Mouse (Mus musculus): ENCODE measurements around the gene Rdx. TPM values are rescaled to one million over a fixed set of nuclear protein-coding genes. Genes with fewer than 3 reads are reported as not detected.
A peak's percentile ranks its signal among the peaks of the same experiment; 100 is the strongest.

The Rdx gene
- polyA plus RNA-seq, 1 experiment from 2014 or later = 107 TPM

GRCm38 (mm10) chr9:52018505-52018904, 28.5 kb upstream of the Rdx start:
- Histone ChIP-seq H3K4me3 (ENCODE audit: low read depth, low read length) (no peak overlapping the region), H3K36me3 (ENCODE audit: control insufficient read depth, insufficient read depth, low read length) (no peaks in the 10 kb centered on the region), H3K4me2 (ENCODE audit: low read length) (no peak overlapping the region), H3K4me1 (ENCODE audit: control insufficient read depth, insufficient read depth, low read length) (no peaks in the 10 kb centered on the region), H3K9ac (ENCODE audit: low read length) (no peak overlapping the region), H3K9me3 (replicated peaks; ENCODE audit: control insufficient read depth, low read length) (no peaks in the 10 kb centered on the region), H3K27me3 (replicated peaks; ENCODE audit: control insufficient read depth, insufficient read depth, low read length) (no peaks in the 10 kb centered on the region), H3K27ac (ENCODE audit: low read depth, low read length) (no peak overlapping the region)
- ATAC-seq (no peak), DNase-seq (ENCODE audit: low spot score) (no peak)
- 91% methylated on average over 1 of the region's 1 CpGs for WGBS

GRCm38 (mm10) chr9:52027257-52028020, 19.5 kb upstream of the Rdx start:
- H3K27me3 ChIP-seq (replicated peaks; ENCODE audit: control insufficient read depth, insufficient read depth, low read length) = no peaks in the 10 kb centered on the region
- H3K36me3 ChIP-seq (ENCODE audit: control insufficient read depth, insufficient read depth, low read length) = no peaks in the 10 kb centered on the region
- WGBS = 53% methylated on average over 5 of the region's 5 CpGs
- no peak overlapping the region for H3K4me3 ChIP-seq (ENCODE audit: low read depth, low read length)
- H3K4me1 ChIP-seq (ENCODE audit: control insufficient read depth, insufficient read depth, low read length) = no peaks in the 10 kb centered on the region
- ATAC-seq (no peak), DNase-seq (ENCODE audit: low spot score) (no peak)
- H3K27ac ChIP-seq (ENCODE audit: low read depth, low read length) = no peak overlapping the region
- H3K4me2 ChIP-seq (ENCODE audit: low read length) = no peak overlapping the region
- H3K9ac ChIP-seq (ENCODE audit: low read length) = no peak overlapping the region
- H3K9me3 ChIP-seq (replicated peaks; ENCODE audit: control insufficient read depth, low read length) = no peaks in the 10 kb centered on the region

- no peak overlapping the region for H3K4me2 ChIP-seq (ENCODE audit: low read length)
- 39% methylated on average over 9 of the region's 9 CpGs for WGBS
- no peaks in the 10 kb centered on the region for H3K27me3 ChIP-seq (replicated peaks; ENCODE audit: control insufficient read depth, insufficient read depth, low read length)
Observed at GRCm38 (mm10) chr9:52028521-52029405, 18.2 kb upstream of the Rdx start.

GRCm38 (mm10) chr9:52031501-52031900, 15.5 kb upstream of the Rdx start:
- 91% methylated on average over 2 of the region's 2 CpGs for WGBS
- Histone ChIP-seq H3K27ac (ENCODE audit: low read depth, low read length) (no peak overlapping the region), H3K9me3 (replicated peaks; ENCODE audit: control insufficient read depth, low read length) (no peaks in the 10 kb centered on the region), H3K4me1 (ENCODE audit: control insufficient read depth, insufficient read depth, low read length) (no peaks in the 10 kb centered on the region), H3K27me3 (replicated peaks; ENCODE audit: control insufficient read depth, insufficient read depth, low read length) (no peaks in the 10 kb centered on the region), H3K9ac (ENCODE audit: low read length) (no peak overlapping the region), H3K4me3 (ENCODE audit: low read depth, low read length) (no peak overlapping the region), H3K36me3 (ENCODE audit: control insufficient read depth, insufficient read depth, low read length) (no peaks in the 10 kb centered on the region), H3K4me2 (ENCODE audit: low read length) (no peak overlapping the region)
- ATAC-seq (no peak), DNase-seq (ENCODE audit: low spot score) (no peak)

More at GRCm38 (mm10) chr9:52028521-52029405, 18.2 kb upstream of the Rdx start:
- H3K4me3 ChIP-seq (ENCODE audit: low read depth, low read length) = no peak overlapping the region
- ATAC-seq (peak; percentile 54; the same call in 1 of the 2 replicates), DNase-seq (ENCODE audit: low spot score) (peak; percentile 76)
- H3K4me1 ChIP-seq (ENCODE audit: control insufficient read depth, insufficient read depth, low read length) = no peaks in the 10 kb centered on the region
- no peak overlapping the region for H3K27ac ChIP-seq (ENCODE audit: low read depth, low read length)
- no peaks in the 10 kb centered on the region for H3K9me3 ChIP-seq (replicated peaks; ENCODE audit: control insufficient read depth, low read length)
- no peaks in the 10 kb centered on the region for H3K36me3 ChIP-seq (ENCODE audit: control insufficient read depth, insufficient read depth, low read length)
- H3K9ac ChIP-seq (ENCODE audit: low read length) = no peak overlapping the region

GRCm38 (mm10) chr9:52037493-52037892, 9.5 kb upstream of the Rdx start:
- DNase-seq (ENCODE audit: low spot score) (no peak), ATAC-seq (no peak)
- Histone ChIP-seq H3K4me3 (ENCODE audit: low read depth, low read length) (no peak overlapping the region), H3K9ac (ENCODE audit: low read length) (no peak overlapping the region), H3K27ac (ENCODE audit: low read depth, low read length) (no peak overlapping the region), H3K36me3 (ENCODE audit: control insufficient read depth, insufficient read depth, low read length) (no peaks in the 10 kb centered on the region), H3K27me3 (replicated peaks; ENCODE audit: control insufficient read depth, insufficient read depth, low read length) (no peaks in the 10 kb centered on the region), H3K9me3 (replicated peaks; ENCODE audit: control insufficient read depth, low read length) (no peaks in the 10 kb centered on the region), H3K4me1 (ENCODE audit: control insufficient read depth, insufficient read depth, low read length) (no peaks in the 10 kb centered on the region), H3K4me2 (ENCODE audit: low read length) (no peak overlapping the region)
- 91% methylated on average over 1 of the region's 1 CpGs for WGBS

- no peak overlapping the region for H3K4me2 ChIP-seq (ENCODE audit: low read length)
- no peak overlapping the region for H3K27ac ChIP-seq (ENCODE audit: low read depth, low read length)
- H3K9me3 ChIP-seq (replicated peaks; ENCODE audit: control insufficient read depth, low read length) = no peaks in the 10 kb centered on the region
- WGBS = 89% methylated on average over 2 of the region's 2 CpGs
- no peaks in the 10 kb centered on the region for H3K36me3 ChIP-seq (ENCODE audit: control insufficient read depth, insufficient read depth, low read length)
- H3K9ac ChIP-seq (ENCODE audit: low read length) = no peak overlapping the region
- H3K4me1 ChIP-seq (ENCODE audit: control insufficient read depth, insufficient read depth, low read length) = no peaks in the 10 kb centered on the region
- ATAC-seq (no peak), DNase-seq (ENCODE audit: low spot score) (no peak)
- H3K27me3 ChIP-seq (replicated peaks; ENCODE audit: control insufficient read depth, insufficient read depth, low read length) = no peaks in the 10 kb centered on the region
- no peak overlapping the region for H3K4me3 ChIP-seq (ENCODE audit: low read depth, low read length)
Observed at GRCm38 (mm10) chr9:52041657-52042056, 5.3 kb upstream of the Rdx start.

- Histone ChIP-seq H3K9me3 (replicated peaks; ENCODE audit: control insufficient read depth, low read length) (no peaks in the 10 kb centered on the region), H3K4me2 (ENCODE audit: low read length) (peak overlapping the region; percentile 46), H3K4me3 (ENCODE audit: low read depth, low read length) (no peak overlapping the region), H3K27ac (ENCODE audit: low read depth, low read length) (no peak overlapping the region), H3K36me3 (ENCODE audit: control insufficient read depth, insufficient read depth, low read length) (no peaks in the 10 kb centered on the region), H3K4me1 (ENCODE audit: control insufficient read depth, insufficient read depth, low read length) (peaks cover 13% of the 10 kb centered on the region; the same call in 1 of the 2 replicates), H3K9ac (ENCODE audit: low read length) (peak overlapping the region; percentile 95; the same call in 1 of the 2 replicates), H3K27me3 (replicated peaks; ENCODE audit: control insufficient read depth, insufficient read depth, low read length) (no peaks in the 10 kb centered on the region)
- 18% methylated on average over 5 of the region's 5 CpGs for WGBS
- DNase-seq (ENCODE audit: low spot score) (no peak), ATAC-seq (no peak)
Observed at GRCm38 (mm10) chr9:52046686-52047085, 287 bp upstream of the Rdx start.

- WGBS = under 1% methylated on average over 90 of the region's 118 CpGs
- ATAC-seq (peak; percentile 96), DNase-seq (ENCODE audit: low spot score) (peak; percentile 89)
- Histone ChIP-seq H3K27me3 (replicated peaks; ENCODE audit: control insufficient read depth, insufficient read depth, low read length) (no peaks in the 10 kb centered on the region), H3K4me2 (ENCODE audit: low read length) (peak overlapping the region; percentile 46), H3K27ac (ENCODE audit: low read depth, low read length) (peak overlapping the region; percentile 96), H3K4me3 (ENCODE audit: low read depth, low read length) (peak overlapping the region; percentile 94), H3K4me1 (ENCODE audit: control insufficient read depth, insufficient read depth, low read length) (peaks cover 13% of the 10 kb centered on the region; the same call in 1 of the 2 replicates), H3K36me3 (ENCODE audit: control insufficient read depth, insufficient read depth, low read length) (no peaks in the 10 kb centered on the region), H3K9ac (ENCODE audit: low read length) (peak overlapping the region; percentile 95), H3K9me3 (replicated peaks; ENCODE audit: control insufficient read depth, low read length) (no peaks in the 10 kb centered on the region)
Observed at GRCm38 (mm10) chr9:52047821-52048649, 1.1 kb downstream of the Rdx start.

Measured in forebrain, embryonic 14.5 days (tissue).